Mouse (Mus musculus) lung, adult 2 months (tissue): ENCODE data around the gene Cpox.

ENCODE experiments used
- CTCF ChIP-seq: fragments of 200-500 bp; IDR thresholded peaks from 2 replicates; pipeline ENCODE4 v1.5.1; 2011; ENCODE audit warnings: mild to moderate bottlenecking, low read length, control low read depth; ENCODE audit not compliant: insufficient read depth
- POLR2A ChIP-seq: fragments of 200-500 bp; IDR thresholded peaks from 2 replicates; pipeline ENCODE4 v1.6.1; 2011; ENCODE audit warnings: low read depth, mild to moderate bottlenecking, control low read depth, low read length, borderline replicate concordance; ENCODE audit errors: extremely low read depth

DNA sequence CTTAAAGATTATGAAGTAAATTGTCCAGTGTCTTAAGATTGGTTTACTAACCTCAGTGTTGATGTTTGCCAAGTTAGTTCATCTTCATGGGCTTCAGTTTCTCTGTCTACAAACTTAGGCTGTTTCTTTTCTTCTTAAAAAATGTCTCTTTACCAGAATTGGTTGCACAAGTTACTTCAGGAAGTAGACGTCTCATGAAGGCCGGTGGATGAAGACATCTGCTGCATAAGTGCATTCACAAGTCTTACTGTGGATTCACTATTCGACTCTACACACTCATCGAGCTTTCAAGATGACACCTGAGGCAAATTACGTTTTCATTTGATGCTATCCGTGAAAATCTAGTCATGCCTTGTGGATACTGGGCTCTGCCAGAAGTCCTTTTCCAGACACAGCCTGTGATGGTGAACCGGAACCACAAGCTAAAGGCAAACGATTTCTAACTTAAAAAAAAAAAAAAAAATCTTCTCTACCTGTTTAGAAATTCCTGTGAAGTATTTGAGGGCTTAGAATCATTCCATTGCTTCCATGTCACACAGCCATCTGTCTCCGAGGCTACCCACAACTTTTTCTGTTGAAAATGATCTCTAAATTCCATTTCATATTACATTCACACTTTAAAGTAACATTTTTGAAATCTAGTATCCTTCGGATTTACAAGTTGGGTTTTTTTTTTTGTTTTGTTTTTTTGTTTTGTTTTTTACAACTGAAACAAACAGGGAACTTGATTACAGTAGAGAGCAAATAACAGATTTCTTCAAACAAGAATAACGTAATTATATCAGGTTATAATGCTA lies 56.8 kb downstream of the Cpox start:
- TF ChIP-seq CTCF = no peak
- no peak for TF ChIP-seq POLR2A
